Mouse (Mus musculus): ENCODE results near the gene Rpl41. TPM values are rescaled to one million over a fixed set of nuclear protein-coding genes. Genes with fewer than 3 reads are reported as not detected.
"Not testable (repeated sequence)": the region's sequence is repeated elsewhere in the genome, so short reads cannot be mapped to it uniquely, and the experiment has no call there.

Rpl41 gene
- polyA plus RNA-seq, 1 experiment from 2014 or later: 2,032 TPM

- no peak for ATAC-seq
- Histone ChIP-seq H3K27ac (ENCODE audit: low read length) (no peak overlapping the region), H3K4me2 (ENCODE audit: low read length) (no peak overlapping the region), H3K27me3 (replicated peaks; ENCODE audit: control insufficient read depth, insufficient read depth, low read length) (no peaks in the 10 kb centered on the region), H3K4me3 (replicated peaks; ENCODE audit: low read length) (no peak overlapping the region), H3K9me3 (ENCODE audit: control insufficient read depth, low read length) (no peaks in the 10 kb centered on the region), H3K4me1 (replicated peaks; ENCODE audit: control insufficient read depth, insufficient read depth, low read length) (no peaks in the 10 kb centered on the region), H3K9ac (replicated peaks; ENCODE audit: low read depth, low read length) (no peak overlapping the region), H3K36me3 (ENCODE audit: control insufficient read depth, insufficient read depth) (no peaks in the 10 kb centered on the region)
- WGBS: 95% methylated on average over 14 of the region's 14 CpGs
Observed at GRCm38 (mm10) chr10:128505974-128506373, 43.1 kb downstream of the Rpl41 start.

DNA sequence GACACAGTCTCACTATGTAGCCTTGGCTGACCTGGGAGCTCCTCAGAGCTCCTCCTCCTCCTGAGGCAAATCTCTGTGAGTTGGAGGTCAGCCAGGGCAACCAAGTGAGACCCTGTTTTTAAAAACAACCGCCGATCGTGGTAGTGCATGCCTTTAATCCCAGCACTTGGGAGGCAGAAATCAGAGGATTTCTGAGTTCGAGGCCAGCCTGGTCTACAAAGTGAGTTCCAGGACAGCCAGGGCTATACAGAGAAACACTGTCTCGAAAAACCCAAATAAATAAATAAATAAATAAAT is 43.8 kb downstream of the Rpl41 start:
- H3K9ac ChIP-seq (replicated peaks; ENCODE audit: low read depth, low read length); H3K9me3 ChIP-seq (ENCODE audit: control insufficient read depth, low read length); H3K4me3 ChIP-seq (replicated peaks; ENCODE audit: low read length); H3K36me3 ChIP-seq (ENCODE audit: control insufficient read depth, insufficient read depth); H3K27ac ChIP-seq (ENCODE audit: low read length); H3K4me1 ChIP-seq (replicated peaks; ENCODE audit: control insufficient read depth, insufficient read depth, low read length); H3K4me2 ChIP-seq (ENCODE audit: low read length); H3K27me3 ChIP-seq (replicated peaks; ENCODE audit: control insufficient read depth, insufficient read depth, low read length); ATAC-seq: not testable (repeated sequence)
- 84% methylated on average over 5 of the region's 5 CpGs for WGBS

- Histone ChIP-seq H3K27ac (ENCODE audit: low read length) (no peak overlapping the region), H3K36me3 (ENCODE audit: control insufficient read depth, insufficient read depth) (no peaks in the 10 kb centered on the region), H3K4me3 (replicated peaks; ENCODE audit: low read length) (no peak overlapping the region), H3K4me2 (ENCODE audit: low read length) (no peak overlapping the region), H3K27me3 (replicated peaks; ENCODE audit: control insufficient read depth, insufficient read depth, low read length) (no peaks in the 10 kb centered on the region), H3K4me1 (replicated peaks; ENCODE audit: control insufficient read depth, insufficient read depth, low read length) (no peaks in the 10 kb centered on the region), H3K9ac (replicated peaks; ENCODE audit: low read depth, low read length) (no peak overlapping the region), H3K9me3 (ENCODE audit: control insufficient read depth, low read length) (no peaks in the 10 kb centered on the region)
- no peak for ATAC-seq
- 80% methylated on average over 9 of the region's 9 CpGs for WGBS
Observed at GRCm38 (mm10) chr10:128504641-128505370, 44.3 kb downstream of the Rpl41 start.

GRCm38 (mm10) chr10:128504012-128504411 is 45.1 kb downstream of the Rpl41 start:
- Histone ChIP-seq H3K27me3 (replicated peaks; ENCODE audit: control insufficient read depth, insufficient read depth, low read length) (no peaks in the 10 kb centered on the region), H3K9me3 (ENCODE audit: control insufficient read depth, low read length) (no peaks in the 10 kb centered on the region), H3K36me3 (ENCODE audit: control insufficient read depth, insufficient read depth) (no peaks in the 10 kb centered on the region), H3K9ac (replicated peaks; ENCODE audit: low read depth, low read length) (no peak overlapping the region), H3K4me2 (ENCODE audit: low read length) (no peak overlapping the region), H3K4me3 (replicated peaks; ENCODE audit: low read length) (no peak overlapping the region), H3K27ac (ENCODE audit: low read length) (no peak overlapping the region), H3K4me1 (replicated peaks; ENCODE audit: control insufficient read depth, insufficient read depth, low read length) (peaks cover 5% of the 10 kb centered on the region)
- ATAC-seq: no peak
- WGBS: 91% methylated on average over 3 of the region's 3 CpGs

DNA sequence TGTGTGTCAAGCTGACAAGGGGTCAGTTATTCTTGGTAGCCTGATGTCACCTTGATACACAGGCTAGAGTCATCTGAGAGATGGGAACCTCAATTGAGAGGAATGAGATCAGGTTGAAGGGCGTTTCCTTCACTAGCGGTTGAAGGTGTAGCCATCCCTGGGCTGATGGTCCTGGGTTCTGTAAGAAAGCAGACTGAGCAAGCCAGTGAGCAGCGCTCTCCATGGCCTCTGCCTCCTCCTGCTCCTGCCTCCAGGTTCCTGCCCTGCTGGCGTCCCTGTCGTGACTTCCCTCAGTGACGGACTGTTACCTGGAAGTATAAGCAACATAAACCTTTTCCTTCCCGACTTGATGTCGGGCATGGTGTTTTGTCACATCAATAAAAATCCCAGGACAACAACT is 45.6 kb downstream of the Rpl41 start:
- peaks cover 5% of the 10 kb centered on the region for H3K4me1 ChIP-seq (replicated peaks; ENCODE audit: control insufficient read depth, insufficient read depth, low read length)
- no peaks in the 10 kb centered on the region for H3K9me3 ChIP-seq (ENCODE audit: control insufficient read depth, low read length)
- no peak overlapping the region for H3K9ac ChIP-seq (replicated peaks; ENCODE audit: low read depth, low read length)
- no peaks in the 10 kb centered on the region for H3K36me3 ChIP-seq (ENCODE audit: control insufficient read depth, insufficient read depth)
- no peaks in the 10 kb centered on the region for H3K27me3 ChIP-seq (replicated peaks; ENCODE audit: control insufficient read depth, insufficient read depth, low read length)
- H3K4me2 ChIP-seq (ENCODE audit: low read length): no peak overlapping the region
- no peak overlapping the region for H3K4me3 ChIP-seq (replicated peaks; ENCODE audit: low read length)
- H3K27ac ChIP-seq (ENCODE audit: low read length): no peak overlapping the region
- 81% methylated on average over 8 of the region's 8 CpGs for WGBS
- no peak for ATAC-seq

DNA sequence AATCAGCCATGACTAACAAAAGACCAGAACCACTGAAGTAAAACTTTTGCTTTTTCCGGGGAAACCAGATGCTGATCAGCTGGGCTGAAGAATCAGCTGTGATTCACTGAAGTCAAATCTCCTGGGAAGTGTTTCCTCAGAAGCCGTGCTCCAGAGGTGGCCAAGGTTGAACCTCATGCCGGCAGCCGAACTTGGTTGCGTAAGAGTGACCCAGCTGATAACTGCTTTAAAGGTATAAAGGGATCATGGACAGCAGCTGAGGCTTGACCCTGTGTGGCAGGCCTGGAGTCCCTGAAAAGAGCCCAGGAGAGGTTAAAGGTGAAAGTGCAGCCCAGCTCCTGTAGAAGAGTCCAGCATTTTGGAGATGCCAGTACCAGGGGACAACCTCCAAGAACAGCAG is 46.8 kb downstream of the Rpl41 start:
- H3K9ac ChIP-seq (replicated peaks; ENCODE audit: low read depth, low read length): no peak overlapping the region
- H3K36me3 ChIP-seq (ENCODE audit: control insufficient read depth, insufficient read depth): no peaks in the 10 kb centered on the region
- no peaks in the 10 kb centered on the region for H3K27me3 ChIP-seq (replicated peaks; ENCODE audit: control insufficient read depth, insufficient read depth, low read length)
- H3K4me1 ChIP-seq (replicated peaks; ENCODE audit: control insufficient read depth, insufficient read depth, low read length): peaks cover 13% of the 10 kb centered on the region
- H3K9me3 ChIP-seq (ENCODE audit: control insufficient read depth, low read length): no peaks in the 10 kb centered on the region
- WGBS: 89% methylated on average over 5 of the region's 5 CpGs
- H3K27ac ChIP-seq (ENCODE audit: low read length): no peak overlapping the region
- H3K4me2 ChIP-seq (ENCODE audit: low read length): no peak overlapping the region
- ATAC-seq: no peak
- H3K4me3 ChIP-seq (replicated peaks; ENCODE audit: low read length): no peak overlapping the region

DNA sequence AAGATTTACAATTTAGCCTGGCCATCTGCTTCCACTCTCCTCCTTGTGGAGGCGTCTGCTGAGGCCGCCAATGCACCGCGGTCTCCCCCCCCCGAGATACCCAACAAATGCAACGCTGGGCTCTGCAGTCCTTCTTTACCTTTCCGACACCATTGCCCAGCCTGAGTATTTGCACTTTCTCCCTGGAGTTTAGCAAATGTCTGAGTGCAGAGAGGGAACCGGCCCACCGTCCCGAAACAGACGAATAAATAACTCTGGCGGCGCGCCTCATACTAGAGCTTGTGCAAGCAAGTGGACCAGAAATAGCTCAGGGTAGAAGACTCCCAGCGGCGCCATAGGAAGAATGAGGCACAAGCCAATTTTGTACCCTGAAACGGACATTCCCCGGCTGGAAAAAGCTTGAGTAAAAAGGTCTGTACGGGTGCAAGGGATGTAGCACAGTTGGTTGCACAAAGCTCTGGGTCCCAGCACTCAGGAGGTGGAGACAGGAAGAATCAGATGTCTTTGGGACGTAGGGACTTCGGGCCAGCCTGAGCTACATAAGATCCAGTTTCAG is 49.9 kb downstream of the Rpl41 start:
- Histone ChIP-seq H3K4me2 (ENCODE audit: low read length) (peak overlapping the region; percentile 92), H3K27me3 (replicated peaks; ENCODE audit: control insufficient read depth, insufficient read depth, low read length) (no peaks in the 10 kb centered on the region), H3K9ac (replicated peaks; ENCODE audit: low read depth, low read length) (peak overlapping the region; percentile 66), H3K36me3 (ENCODE audit: control insufficient read depth, insufficient read depth) (no peaks in the 10 kb centered on the region), H3K27ac (ENCODE audit: low read length) (peak overlapping the region; percentile 67), H3K4me1 (replicated peaks; ENCODE audit: control insufficient read depth, insufficient read depth, low read length) (peaks cover 24% of the 10 kb centered on the region), H3K4me3 (replicated peaks; ENCODE audit: low read length) (peak overlapping the region; percentile 77), H3K9me3 (ENCODE audit: control insufficient read depth, low read length) (no peaks in the 10 kb centered on the region)
- 2% methylated on average over 21 of the region's 21 CpGs for WGBS
- peak; percentile 29 for ATAC-seq

DNA sequence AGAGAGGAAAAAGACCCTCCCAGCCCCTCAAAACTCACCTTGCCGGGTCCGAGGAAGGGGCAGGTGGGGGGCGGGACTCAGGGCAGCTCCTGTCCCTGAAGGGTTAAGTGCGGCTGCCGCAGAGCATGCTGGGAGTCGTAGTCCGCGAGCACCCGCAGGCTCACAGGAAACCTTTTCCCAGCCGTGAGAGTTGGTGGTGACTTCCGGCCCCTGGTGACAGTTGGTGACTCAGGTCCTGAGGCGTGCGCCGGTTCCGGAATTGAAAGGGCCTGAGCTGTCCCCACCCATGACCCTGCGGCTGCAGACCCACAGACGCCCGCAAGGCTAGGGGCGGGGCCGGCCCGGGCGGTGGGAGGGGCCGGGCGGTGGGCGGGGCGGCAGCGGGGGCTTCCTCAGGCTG is 50.5 kb downstream of the Rpl41 start, which contains the start of gene Myl6b:
Gene Myl6b (minus strand): TSS at position 96 of the 400 bp plus-strand sequence.
- Histone ChIP-seq H3K27ac (ENCODE audit: low read length) (peak within 1 kb of the TSS; percentile 67), H3K4me3 (replicated peaks; ENCODE audit: low read length) (peak within 1 kb of the TSS; percentile 77), H3K27me3 (replicated peaks; ENCODE audit: control insufficient read depth, insufficient read depth, low read length) (no peaks in the 10 kb centered on the region), H3K9me3 (ENCODE audit: control insufficient read depth, low read length) (no peaks in the 10 kb centered on the region), H3K4me2 (ENCODE audit: low read length) (peak within 1 kb of the TSS; percentile 92), H3K4me1 (replicated peaks; ENCODE audit: control insufficient read depth, insufficient read depth, low read length) (peaks cover 24% of the 10 kb centered on the region), H3K36me3 (ENCODE audit: control insufficient read depth, insufficient read depth) (no peaks in the 10 kb centered on the region), H3K9ac (replicated peaks; ENCODE audit: low read depth, low read length) (peak within 1 kb of the TSS; percentile 66)
- ATAC-seq: peak; percentile 70
- WGBS: 0% methylated on average over 25 of the region's 27 CpGs

Data from forebrain, embryonic 16.5 days (tissue).